Mouse (Mus musculus) lung, postnatal 0 days (tissue): Measurements from ENCODE around the gene Nob1. TPM values are rescaled to one million over a fixed set of nuclear protein-coding genes. Genes with fewer than 3 reads are reported as not detected.

Experiments used
- ATAC-seq: fragments of 200-750 bp; cut with Nextera tagmentation; 2 replicates; pipeline ENCODE4 v1.8.0; 2017; ENCODE audit warnings: moderate library complexity
- DNase-seq: peaks from one replicate; pipeline ENCODE4 v3.0.0-alpha.2; 2016; ENCODE audit warnings: low spot score
- H3K27ac ChIP-seq: fragments of 300-500 bp; sonication (generic); 2 replicates; pipeline ENCODE4 v1.5.1; 2014; ENCODE audit warnings: antibody characterized with exemption, mild to moderate bottlenecking, low read length, mixed read lengths
- H3K27me3 ChIP-seq: fragments of 300-500 bp; sonication (generic); replicated peaks from 2 replicates; pipeline ENCODE4 v1.6.1; 2014; ENCODE audit warnings: low read length, mixed read lengths; ENCODE audit not compliant: insufficient read depth
- H3K36me3 ChIP-seq: fragments of 300-500 bp; sonication (generic); 2 replicates; pipeline ENCODE4 v1.6.1; 2014; ENCODE audit warnings: low read length, mixed read lengths; ENCODE audit not compliant: insufficient read depth
- H3K4me1 ChIP-seq: fragments of 300-500 bp; sonication (generic); 2 replicates; pipeline ENCODE4 v1.6.1; 2014; ENCODE audit warnings: antibody characterized with exemption, low read depth, low read length, mixed read lengths; ENCODE audit not compliant: insufficient read depth
- H3K4me2 ChIP-seq: fragments of 300-500 bp; sonication (generic); replicated peaks from 2 replicates; pipeline ENCODE4 v1.6.1; 2014; ENCODE audit warnings: low read depth, mild to moderate bottlenecking, low read length, moderate library complexity, mixed read lengths
- H3K4me3 ChIP-seq: fragments of 300-500 bp; sonication (generic); 2 replicates; pipeline ENCODE4 v1.5.1; 2014; ENCODE audit warnings: low read depth, low read length
- H3K9ac ChIP-seq: fragments of 300-500 bp; sonication (generic); replicated peaks from 2 replicates; pipeline ENCODE4 v1.6.1; 2014; ENCODE audit warnings: low read depth, mild to moderate bottlenecking
- H3K9me3 ChIP-seq: fragments of 300-500 bp; sonication (generic); 2 replicates; pipeline ENCODE4 v1.6.1; 2016; ENCODE audit warnings: low read length, mixed read lengths
- CTCF ChIP-seq: IDR thresholded peaks from 2 replicates; pipeline ENCODE4 v1.5.1; 2016; ENCODE audit warnings: antibody characterized with exemption, mild to moderate bottlenecking
- EP300 ChIP-seq: IDR thresholded peaks from 2 replicates; pipeline ENCODE4 v1.6.1; 2016; ENCODE audit warnings: antibody characterized with exemption, mild to moderate bottlenecking, control low read depth
- WGBS: fragments of 180-500 bp; shearing (Covaris S2); extraction: QIAGEN DNeasy Blood & Tissue Kit; methylation state at CpG from one replicate; pipeline ENCODE4 v1.1.7; 2014; 5-methylcytosine and 5-hydroxymethylcytosine counted together
- polyA plus RNA-seq: library from polyadenylated mRNA; unstranded; fragments of >200 nt; fragmentation: Nextera tagmentation; extraction: Ambion mirVana; gene quantifications from 2 replicates; pipeline ENCODE4 v1.2.1, GENCODE M21; 2015

The Nob1 gene
- polyA plus RNA-seq, 1 experiment from 2014 or later: 26.4 TPM

DNA sequence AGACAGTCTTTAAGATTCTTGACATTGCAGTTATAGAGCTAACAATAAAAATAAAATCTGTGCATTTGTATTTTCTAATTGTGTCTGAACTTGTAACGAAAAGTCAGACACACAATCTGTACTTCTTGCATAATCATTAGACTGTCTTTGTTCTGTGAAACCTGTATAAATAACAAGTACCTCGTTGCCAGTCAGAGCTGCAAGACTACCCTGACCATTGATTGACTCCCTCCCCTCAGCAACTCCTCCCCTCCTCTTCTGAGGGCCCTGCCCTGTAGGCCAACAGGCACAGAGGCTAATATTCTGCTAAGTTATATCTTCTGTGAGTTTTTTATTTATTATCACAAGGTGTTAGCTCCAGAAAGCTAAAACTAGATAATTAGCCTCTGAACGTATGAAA lies 18.9 kb downstream of the Nob1 start:
- H3K4me2 ChIP-seq: no peak overlapping the region
- no peak overlapping the region for H3K9ac ChIP-seq
- peak; percentile 50 for DNase-seq
- no peaks in the 10 kb centered on the region for H3K9me3 ChIP-seq
- ATAC-seq: 0 out of 2 replicates have a peak, but pooled peaks have one; percentile 34
- no peaks in the 10 kb centered on the region for H3K27me3 ChIP-seq
- no peak overlapping the region for H3K27ac ChIP-seq
- peaks cover 4% of the 10 kb centered on the region; the same call in 1 of the 2 replicates for H3K4me1 ChIP-seq
- H3K4me3 ChIP-seq: no peak overlapping the region
- TF ChIP-seq CTCF (no peak), EP300 (no peak)
- WGBS: 34% methylated on average over 3 of the region's 3 CpGs
- H3K36me3 ChIP-seq: 0 out of 2 replicates have a peak, but pooled peaks cover 6% of the 10 kb centered on the region

DNA sequence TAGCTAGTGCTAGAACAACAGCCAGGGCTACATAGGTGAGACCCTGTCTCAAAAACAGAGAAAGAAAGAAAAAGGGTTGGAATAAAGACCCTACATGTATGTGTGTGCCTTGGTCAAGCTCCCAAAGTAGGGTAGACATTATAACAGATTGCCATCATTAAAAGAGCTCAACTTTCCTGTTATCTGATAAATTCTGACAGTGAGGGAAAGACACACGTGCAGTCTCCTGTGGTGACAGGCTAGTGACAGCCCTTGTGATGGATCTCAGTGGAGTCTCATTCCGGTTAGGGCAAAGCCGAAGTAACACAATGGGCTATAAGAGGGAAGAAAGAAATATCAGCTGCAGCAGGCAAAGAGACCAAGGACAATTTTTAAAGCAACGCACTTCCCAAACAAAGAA lies 20.8 kb downstream of the Nob1 start:
- Histone ChIP-seq H3K4me1 (peaks cover 4% of the 10 kb centered on the region; the same call in 1 of the 2 replicates), H3K36me3 (no peaks in the 10 kb centered on the region), H3K9ac (no peak overlapping the region), H3K4me3 (no peak overlapping the region), H3K27ac (no peak overlapping the region), H3K27me3 (no peaks in the 10 kb centered on the region), H3K4me2 (no peak overlapping the region), H3K9me3 (no peaks in the 10 kb centered on the region)
- 54% methylated on average over 4 of the region's 4 CpGs for WGBS
- DNase-seq (no peak), ATAC-seq (no peak)
- no peak for TF ChIP-seq CTCF

DNA sequence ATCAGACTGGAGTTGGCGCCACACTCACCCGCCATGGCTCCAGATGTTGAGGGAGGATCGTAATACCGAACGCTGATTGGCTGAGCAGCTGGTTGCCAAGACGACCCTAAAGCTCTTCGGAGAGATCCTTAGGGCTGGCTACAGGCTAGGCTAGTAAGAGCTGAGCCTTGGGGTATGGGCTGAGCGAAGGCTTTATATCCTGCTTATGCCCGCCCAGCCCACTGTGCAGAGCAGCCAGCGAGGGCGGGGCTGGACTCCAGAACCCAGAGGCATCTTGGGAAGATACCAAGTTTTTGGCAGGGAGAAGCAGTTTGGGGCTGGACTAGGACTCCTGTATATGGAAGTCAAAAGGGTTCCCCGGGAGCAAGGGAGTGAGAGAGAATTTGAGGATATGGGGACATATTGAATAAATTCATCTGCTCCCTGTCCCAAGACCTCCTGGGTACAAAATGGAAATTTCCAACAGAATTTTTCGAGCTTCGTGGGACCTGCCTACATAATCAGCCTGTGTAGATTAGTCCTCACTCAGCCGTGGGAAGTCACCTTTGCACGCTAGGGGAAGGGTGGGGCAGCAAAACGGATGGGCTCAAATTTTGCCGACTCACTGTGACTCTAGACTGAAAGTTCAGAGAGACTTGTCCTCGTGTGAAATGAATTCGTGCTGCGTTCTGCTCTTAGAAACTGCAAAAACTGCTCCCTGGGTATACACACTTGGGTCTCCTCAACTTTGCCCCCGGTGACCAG lies 21.6 kb downstream of the Nob1 start, which contains the start of gene Nqo1:
Gene Nqo1 (minus strand): TSS at position 169 of the 744 bp plus-strand sequence.
- ATAC-seq: peak; percentile 95
- no peaks in the 10 kb centered on the region for H3K27me3 ChIP-seq
- H3K4me2 ChIP-seq: peak within 1 kb of the TSS; percentile 59
- H3K4me3 ChIP-seq: peak within 1 kb of the TSS; percentile 34
- peaks cover 4% of the 10 kb centered on the region; the same call in 1 of the 2 replicates for H3K4me1 ChIP-seq
- TF ChIP-seq CTCF (no peak), EP300 (peak; percentile 51)
- WGBS: 11% methylated on average over 22 of the region's 22 CpGs
- H3K36me3 ChIP-seq: no peaks in the 10 kb centered on the region
- DNase-seq: peak; percentile 93
- H3K9ac ChIP-seq: peak within 1 kb of the TSS; percentile 13; the same call in 1 of the 2 replicates
- peak within 1 kb of the TSS; percentile 62 for H3K27ac ChIP-seq
- H3K9me3 ChIP-seq: no peaks in the 10 kb centered on the region

DNA sequence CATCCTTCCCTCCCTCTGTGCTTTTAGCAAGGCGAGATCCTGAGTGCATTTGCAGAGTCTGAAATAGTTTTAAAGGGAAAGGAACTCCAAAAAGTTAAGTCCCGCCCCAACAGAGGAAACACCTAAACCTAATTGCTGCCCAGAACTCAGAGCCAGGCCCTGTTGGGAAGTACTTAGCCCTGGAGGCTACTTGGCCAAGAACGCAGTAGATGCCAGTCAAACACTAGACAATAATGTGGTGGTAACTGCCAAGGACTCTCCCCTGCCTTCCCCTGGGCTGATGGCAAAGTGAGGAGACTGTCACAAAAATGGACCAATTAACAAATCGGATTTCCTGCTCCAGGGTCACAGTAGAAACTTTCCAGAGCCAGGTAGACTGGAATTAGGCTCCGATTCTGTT lies 23.0 kb downstream of the Nob1 start:
- Histone ChIP-seq H3K9ac (no peak overlapping the region), H3K4me2 (no peak overlapping the region), H3K36me3 (no peaks in the 10 kb centered on the region), H3K27me3 (no peaks in the 10 kb centered on the region), H3K9me3 (no peaks in the 10 kb centered on the region), H3K27ac (no peak overlapping the region), H3K4me1 (peaks cover 4% of the 10 kb centered on the region; the same call in 1 of the 2 replicates), H3K4me3 (no peak overlapping the region)
- TF ChIP-seq CTCF (no peak), EP300 (no peak)
- WGBS: 79% methylated on average over 5 of the region's 5 CpGs
- ATAC-seq: no peak
- DNase-seq: no peak

DNA sequence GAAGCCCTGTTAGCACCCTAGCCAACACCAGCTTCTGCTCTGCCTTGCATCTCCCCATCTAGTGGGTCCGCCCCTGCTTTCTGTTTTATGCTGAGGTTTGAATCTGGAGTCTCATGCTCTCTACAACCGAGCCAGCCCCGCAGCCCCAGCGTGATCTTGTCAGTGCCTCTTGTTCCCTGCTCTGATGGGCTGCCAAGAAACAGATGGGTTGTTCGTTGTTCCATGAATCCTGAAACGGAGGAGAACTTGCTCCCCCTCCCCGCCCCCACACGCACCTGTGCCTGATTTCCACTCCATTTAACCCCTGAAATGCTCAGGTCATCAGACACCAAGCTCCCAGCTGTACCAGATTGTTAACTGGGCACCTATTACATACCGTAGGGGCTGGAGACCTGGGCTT lies 25.4 kb downstream of the Nob1 start:
- Histone ChIP-seq H3K27ac (no peak overlapping the region), H3K9ac (no peak overlapping the region), H3K4me2 (no peak overlapping the region), H3K4me3 (no peak overlapping the region), H3K27me3 (no peaks in the 10 kb centered on the region), H3K9me3 (no peaks in the 10 kb centered on the region), H3K36me3 (no peaks in the 10 kb centered on the region), H3K4me1 (peaks cover 4% of the 10 kb centered on the region; the same call in 1 of the 2 replicates)
- ATAC-seq (no peak), DNase-seq (no peak)
- WGBS: 35% methylated on average over 9 of the region's 9 CpGs
- TF ChIP-seq EP300: no peak

DNA sequence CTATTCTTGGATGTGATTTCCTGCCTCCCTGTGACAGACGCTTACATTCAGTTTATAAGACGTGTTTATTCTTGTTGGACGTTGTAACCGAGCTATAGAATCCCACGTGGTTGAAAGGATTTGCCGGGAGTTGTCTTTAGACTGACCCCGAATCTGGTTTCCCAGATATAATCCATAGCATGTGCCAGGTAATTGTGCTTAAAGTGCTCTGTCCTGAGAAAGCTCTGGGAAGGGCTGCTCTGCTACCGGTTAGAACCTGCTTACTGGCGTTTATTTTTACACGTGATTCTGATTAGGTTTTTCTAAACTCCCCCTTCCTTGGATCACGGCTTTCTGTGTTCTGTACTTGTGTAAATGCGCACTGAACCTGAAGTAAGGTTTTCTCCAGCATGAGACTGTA lies 27.2 kb downstream of the Nob1 start:
- H3K27ac ChIP-seq: no peak overlapping the region
- H3K36me3 ChIP-seq: no peaks in the 10 kb centered on the region
- DNase-seq (no peak), ATAC-seq (no peak)
- 43% methylated on average over 12 of the region's 12 CpGs for WGBS
- no peak overlapping the region for H3K4me3 ChIP-seq
- no peaks in the 10 kb centered on the region for H3K27me3 ChIP-seq
- no peaks in the 10 kb centered on the region for H3K9me3 ChIP-seq
- no peak for TF ChIP-seq CTCF
- TF ChIP-seq EP300: no peak
- H3K9ac ChIP-seq: no peak overlapping the region
- no peak overlapping the region for H3K4me2 ChIP-seq
- H3K4me1 ChIP-seq: no peaks in the 10 kb centered on the region
